Mouse (Mus musculus): ENCODE measurements around the gene Gpr135. TPM values are rescaled to one million over a fixed set of nuclear protein-coding genes. Genes with fewer than 3 reads are reported as not detected.

Gene Gpr135
- polyA plus RNA-seq, 1 experiment from 2014 or later: 4.6 TPM

- Histone ChIP-seq H3K9me3 (ENCODE audit: control insufficient read depth, low read length) (no peaks in the 10 kb centered on the region), H3K4me1 (ENCODE audit: control insufficient read depth, insufficient read depth, low read length) (no peaks in the 10 kb centered on the region), H3K27ac (replicated peaks; ENCODE audit: low read depth, low read length) (no peak overlapping the region), H3K36me3 (ENCODE audit: control insufficient read depth, insufficient read depth, low read length) (no peaks in the 10 kb centered on the region), H3K4me3 (replicated peaks; ENCODE audit: low read depth, low read length) (no peak overlapping the region), H3K4me2 (ENCODE audit: low read length) (no peak overlapping the region), H3K27me3 (ENCODE audit: control insufficient read depth, insufficient read depth, low read length) (no peaks in the 10 kb centered on the region), H3K9ac (replicated peaks; ENCODE audit: low read length) (no peak overlapping the region)
- no peak for DNase-seq
- 81% methylated on average over 5 of the region's 5 CpGs for WGBS
- no peak for ATAC-seq (ENCODE audit: low FRiP score, low TSS enrichment)
These were observed 49.4 kb downstream of the Gpr135 start for GRCm38 (mm10) chr12:72021543-72021942.

GRCm38 (mm10) chr12:72020285-72020684 lies 50.6 kb downstream of the Gpr135 start:
- Histone ChIP-seq H3K27ac (replicated peaks; ENCODE audit: low read depth, low read length) (no peak overlapping the region), H3K9me3 (ENCODE audit: control insufficient read depth, low read length) (no peaks in the 10 kb centered on the region), H3K4me1 (ENCODE audit: control insufficient read depth, insufficient read depth, low read length) (no peaks in the 10 kb centered on the region), H3K9ac (replicated peaks; ENCODE audit: low read length) (no peak overlapping the region), H3K27me3 (ENCODE audit: control insufficient read depth, insufficient read depth, low read length) (no peaks in the 10 kb centered on the region), H3K36me3 (ENCODE audit: control insufficient read depth, insufficient read depth, low read length) (no peaks in the 10 kb centered on the region), H3K4me3 (replicated peaks; ENCODE audit: low read depth, low read length) (no peak overlapping the region), H3K4me2 (ENCODE audit: low read length) (no peak overlapping the region)
- ATAC-seq (ENCODE audit: low FRiP score, low TSS enrichment) (no peak), DNase-seq (no peak)
- 83% methylated on average over 4 of the region's 4 CpGs for WGBS

Other genes starting within 250 kb of the Gpr135 start
- gene Daam1, start 240.0 kb downstream of the Gpr135 start, polyA plus RNA-seq (2014; fragmentation: Nextera tagmentation; extraction: Ambion mirVana): 41.4 and 42.8 TPM in 2 replicates
- gene L3hypdh, start 14.3 kb upstream of the Gpr135 start, polyA plus RNA-seq (2014; fragmentation: Nextera tagmentation; extraction: Ambion mirVana): 11.7 and 12.8 TPM in 2 replicates
- gene Jkamp, start 14.5 kb upstream of the Gpr135 start, polyA plus RNA-seq (2014; fragmentation: Nextera tagmentation; extraction: Ambion mirVana): 89.9 and 115 TPM in 2 replicates
- 0.08 and 0.11 TPM in 2 replicates for gene Ccdc175, start 113.9 kb upstream of the Gpr135 start, polyA plus RNA-seq (2014; fragmentation: Nextera tagmentation; extraction: Ambion mirVana)